8 mouse cellular contexts compared by ENCODE assay signal in genomic region chr11:77508068-77509021, GRCm38 (mm10). TPM values are rescaled to one million over a fixed set of nuclear protein-coding genes. Genes with fewer than 3 reads are reported as not detected.
DNase-seq lines count a peak whose midpoint lies in the region; ATAC-seq and TF ChIP-seq lines count a peak whose summit lies in the region.

No protein-coding gene starts in this region.

- no peaks in the 10 kb centered on the region for H3K9me3 ChIP-seq in MEL (replicated peaks; ENCODE audit: insufficient read depth, low read length)
- H3K9me3 ChIP-seq in forebrain, embryonic 14.5 days (replicated peaks; ENCODE audit: control insufficient read depth, low read length) = no peaks in the 10 kb centered on the region

- peak; percentile 88 for DNase-seq in MEL (ENCODE audit: low read depth, low spot score)
- DNase-seq in cerebellum, adult 11 months = peak; percentile 73
- DNase-seq in forebrain, embryonic 14.5 days (ENCODE audit: low spot score) = peak; percentile 85
- peak; percentile 90 to 92 for DNase-seq in heart, postnatal 14 days
- DNase-seq in kidney, postnatal 4 days = peak; percentile 91 to 95
- peak; percentile 89 for DNase-seq in lung, postnatal 14 days
- peak; percentile 92 for DNase-seq in retina, embryonic 14.5 days (ENCODE audit: low spot score)
- peak; percentile 88 for DNase-seq in thymus, postnatal 25 days

- no peaks in the 10 kb centered on the region for H3K27me3 ChIP-seq in MEL (ENCODE audit: control insufficient read depth in 1 of 2, insufficient read depth in 2 of 2, low read length in 2 of 2)
- H3K27me3 ChIP-seq in forebrain, embryonic 14.5 days (replicated peaks; ENCODE audit: control insufficient read depth, insufficient read depth, low read length) = no peaks in the 10 kb centered on the region

- 23% methylated on average over 47 of the region's 49 CpGs for WGBS in forebrain, embryonic 14.5 days

- H3K79me2 ChIP-seq in MEL (ENCODE audit: control insufficient read depth, insufficient read depth, low read length, poor library complexity) = peaks cover under 1% of the 10 kb centered on the region; the same call in 1 of the 2 replicates

- TF ChIP-seq RAD21 in MEL (IDR thresholded peaks at IDR 0.05; ENCODE audit: low read depth, low read length) = peak; percentile 65

- H3K36me3 ChIP-seq in MEL (ENCODE audit: control insufficient read depth in 1 of 2, insufficient read depth in 2 of 2, low read length in 2 of 2) = peaks cover 0 to 4% of the 10 kb centered on the region in 2 experiments; a peak in 2 of 4 replicates
- peaks cover 48% of the 10 kb centered on the region for H3K36me3 ChIP-seq in forebrain, embryonic 14.5 days (ENCODE audit: control insufficient read depth, insufficient read depth, low read length)

- no peak for TF ChIP-seq EP300 in MEL (IDR thresholded peaks at IDR 0.05; ENCODE audit: low read depth in 1 of 2, low read length in 2 of 2)

- peak; percentile 71 for ATAC-seq in forebrain, embryonic 14.5 days

- H3K27ac ChIP-seq in MEL (ENCODE audit: control insufficient read depth, low read depth, low read length) = no peak overlapping the region
- H3K27ac ChIP-seq in forebrain, embryonic 14.5 days (ENCODE audit: low read depth, low read length) = no peak overlapping the region

- H3K9ac ChIP-seq in MEL (ENCODE audit: control insufficient read depth, low read depth, low read length, poor library complexity, severe bottlenecking) = peak overlapping the region; percentile 17
- H3K9ac ChIP-seq in forebrain, embryonic 14.5 days (ENCODE audit: low read length) = peak overlapping the region; percentile 49

- H3K4me2 ChIP-seq in forebrain, embryonic 14.5 days (ENCODE audit: low read length) = peak overlapping the region; percentile 69

- H3K4me3 ChIP-seq in MEL (ENCODE audit: control insufficient read depth in 1 of 2, insufficient read depth in 1 of 2, low read depth in 2 of 2, low read length in 2 of 2) = peak overlapping the region in 1 of 2 experiments; percentile 25; a peak in 2 of 4 replicates
- peak overlapping the region; percentile 26 for H3K4me3 ChIP-seq in forebrain, embryonic 14.5 days (ENCODE audit: low read depth, low read length)

- TF ChIP-seq CTCF in MEL (IDR thresholded peaks at IDR 0.05 in 2 of 3, conservative IDR thresholded peaks at IDR 0.05 in 1 of 3; ENCODE audit: control insufficient read depth in 1 of 3, insufficient read depth in 1 of 3, low read depth in 2 of 3, low read length in 3 of 3, poor library complexity in 1 of 3, severe bottlenecking in 1 of 3) = peak; percentile 90 to 99 (median 97)

- TF ChIP-seq POLR2A in MEL (IDR thresholded peaks at IDR 0.05; ENCODE audit: control insufficient read depth in 1 of 2, insufficient read depth in 1 of 2, low read depth in 1 of 2, low read length in 2 of 2, poor library complexity in 1 of 2) = peak in 1 of 2 experiments; percentile 31; a peak in 1 of 4 replicates

- peaks cover 2 to 10% of the 10 kb centered on the region in 2 experiments; a peak in 3 of 4 replicates for H3K4me1 ChIP-seq in MEL (ENCODE audit: control insufficient read depth in 1 of 2, insufficient read depth in 2 of 2, low read length in 2 of 2)
- H3K4me1 ChIP-seq in forebrain, embryonic 14.5 days (ENCODE audit: control insufficient read depth, insufficient read depth, low read length) = peaks cover 12% of the 10 kb centered on the region

- intact Hi-C loops in heart, postnatal 14 days (cut with DNase I) = loop anchor here (5.0 to 10.0 kb wide), 2 partner anchors 119 to 286 kb away; no protein-coding TSS in a partner anchor

TF ChIP-seq in MEL, 35 proteins besides CTCF, POLR2A, EP300 and RAD21 (continues in another document):
- TF ChIP-seq ZNF384 (IDR thresholded peaks at IDR 0.05; ENCODE audit: low read depth, low read length) = no peak
- TF ChIP-seq ZKSCAN1 (IDR thresholded peaks at IDR 0.05; ENCODE audit: low read depth, low read length) = peak; percentile 6; the same call in 1 of the 2 replicates
- peak; percentile 35; the same call in 1 of the 2 replicates for TF ChIP-seq TCF12 (IDR thresholded peaks at IDR 0.05; ENCODE audit: low read depth, low read length)
- TF ChIP-seq TAL1 (IDR thresholded peaks at IDR 0.05; ENCODE audit: low read length) = no peak
- no peak for TF ChIP-seq MYB (IDR thresholded peaks at IDR 0.05; ENCODE audit: low read depth, low read length)
- no peak for TF ChIP-seq CHD2 (IDR thresholded peaks at IDR 0.05; ENCODE audit: low read length)
- peak; percentile 100 for TF ChIP-seq MXI1 (IDR thresholded peaks at IDR 0.05; ENCODE audit: low read depth, low read length)
- peak; percentile 94 for TF ChIP-seq USF1 (IDR thresholded peaks at IDR 0.05; ENCODE audit: low read depth, low read length)
- TF ChIP-seq GATA1 (IDR thresholded peaks at IDR 0.05; ENCODE audit: low read depth, low read length) = no peak
- TF ChIP-seq UBTF (IDR thresholded peaks at IDR 0.05; ENCODE audit: borderline replicate concordance, insufficient read depth, low read depth, low read length) = no peak
- TF ChIP-seq E2F4 (IDR thresholded peaks at IDR 0.05; ENCODE audit: borderline replicate concordance, low read depth, low read length) = no peak
- no peak for TF ChIP-seq MAFK (IDR thresholded peaks at IDR 0.05; ENCODE audit: borderline replicate concordance, low read depth, low read length)
- TF ChIP-seq ETS1 (IDR thresholded peaks at IDR 0.05; ENCODE audit: low read depth, low read length) = 0 out of 2 replicates have a peak, but pooled peaks have one; percentile 23
- peak; percentile 60 for TF ChIP-seq BHLHE40 (IDR thresholded peaks at IDR 0.05; ENCODE audit: borderline replicate concordance, low read depth, low read length)
- peak; percentile 99 for TF ChIP-seq MAX (IDR thresholded peaks at IDR 0.05; ENCODE audit: low read length)
- TF ChIP-seq GABPA (IDR thresholded peaks at IDR 0.05; ENCODE audit: low read depth, low read length) = no peak
- TF ChIP-seq USF2 (IDR thresholded peaks at IDR 0.05; ENCODE audit: borderline replicate concordance in 1 of 2, insufficient read depth in 1 of 2, low read depth in 1 of 2, low read length in 2 of 2) = peak in 1 of 2 experiments; percentile 59; a peak in 2 of 4 replicates
- no peak for TF ChIP-seq MEF2A (IDR thresholded peaks at IDR 0.05; ENCODE audit: extremely low read depth, insufficient replicate concordance, low read depth, low read length, poor library complexity, severe bottlenecking)
- TF ChIP-seq KAT2A (conservative IDR thresholded peaks at IDR 0.05; ENCODE audit: low read depth, low read length) = no peak
- peak; percentile 80 for TF ChIP-seq ZMIZ1 (IDR thresholded peaks at IDR 0.05; ENCODE audit: low read depth, low read length)
- TF ChIP-seq POLR2AphosphoS5 (IDR thresholded peaks at IDR 0.05; ENCODE audit: borderline replicate concordance, low read depth, low read length) = no peak
- peak; percentile 89 for TF ChIP-seq POLR2AphosphoS2 (IDR thresholded peaks at IDR 0.05; ENCODE audit: low read length)
- TF ChIP-seq SMC3 (IDR thresholded peaks at IDR 0.05; ENCODE audit: low read depth, low read length) = peak; percentile 97
- TF ChIP-seq TBP (IDR thresholded peaks at IDR 0.05; ENCODE audit: low read depth, low read length) = no peak
- peak; percentile 99 for TF ChIP-seq SIN3A (IDR thresholded peaks at IDR 0.05; ENCODE audit: low read length)
- no peak for TF ChIP-seq NRF1 (IDR thresholded peaks at IDR 0.05; ENCODE audit: insufficient read depth, low read depth, low read length, poor library complexity, severe bottlenecking)
- TF ChIP-seq JUND (IDR thresholded peaks at IDR 0.05; ENCODE audit: low read depth, low read length) = no peak
- TF ChIP-seq HCFC1 (IDR thresholded peaks at IDR 0.05; ENCODE audit: low read depth, low read length) = peak; percentile 65; the same call in 1 of the 2 replicates
- TF ChIP-seq ELF1 (IDR thresholded peaks at IDR 0.05; ENCODE audit: low read depth, low read length) = peak; percentile 51; the same call in 1 of the 2 replicates
- no peak for TF ChIP-seq NELFE (IDR thresholded peaks at IDR 0.05; ENCODE audit: low read depth, low read length)
- peak; percentile 11; the same call in 1 of the 2 replicates for TF ChIP-seq RCOR1 (IDR thresholded peaks at IDR 0.05; ENCODE audit: low read depth, low read length)

RNA-seq across cellular contexts. Expression of gene Abhd15, which starts 6.6 kb away (rescaled TPM):
- total RNA-seq in MEL (2012; rRNA removed) = 1.7 and 1.8 TPM in 2 replicates
- 1 to 10 TPM in 1 of 2 experiments, not detected in 1; 1.9 TPM for polyA plus RNA-seq in MEL (2012; ENCODE audit: insufficient read depth in 1 of 2, insufficient read length in 2 of 2, low read depth in 1 of 2, low replicate concordance in 2 of 2, missing spikeins in 1 of 2)
- polyA plus RNA-seq in forebrain, embryonic 14.5 days (2014; fragmentation: Nextera tagmentation; extraction: Ambion mirVana) = 1.2 and 1.8 TPM in 2 replicates
- total RNA-seq in heart, postnatal 14 days (2021) = 1 to 10 TPM; 2.0 to 2.7 TPM

RNA-seq across cellular contexts. Expression of gene Trp53i13, which starts 7.4 kb away (rescaled TPM):
- total RNA-seq in MEL (2012; rRNA removed) = 6.0 and 6.6 TPM in 2 replicates
- 10 to 100 TPM in 1 of 2 experiments, not detected in 1; 12.3 TPM for polyA plus RNA-seq in MEL (2012; ENCODE audit: insufficient read depth in 1 of 2, insufficient read length in 2 of 2, low read depth in 1 of 2, low replicate concordance in 2 of 2, missing spikeins in 1 of 2)
- polyA plus RNA-seq in forebrain, embryonic 14.5 days (2014; fragmentation: Nextera tagmentation; extraction: Ambion mirVana) = 16.3 and 16.6 TPM in 2 replicates
- 10 to 100 TPM in 1 of 2 experiments, 1 to 10 TPM in 1; 9.1 to 10.3 TPM for total RNA-seq in heart, postnatal 14 days (2021)

RNA-seq across cellular contexts. Expression of gene Gm10392, which starts 10.7 kb away (rescaled TPM):
- 0.20 and 0.27 TPM in 2 replicates for total RNA-seq in MEL (2012; rRNA removed)
- under 1 TPM in 1 of 2 experiments, not detected in 1; 0.10 TPM for polyA plus RNA-seq in MEL (2012; ENCODE audit: insufficient read depth in 1 of 2, insufficient read length in 2 of 2, low read depth in 1 of 2, low replicate concordance in 2 of 2, missing spikeins in 1 of 2)
- not detected in 2 replicates for polyA plus RNA-seq in forebrain, embryonic 14.5 days (2014; fragmentation: Nextera tagmentation; extraction: Ambion mirVana)
- total RNA-seq in heart, postnatal 14 days (2021) = not detected

RNA-seq across cellular contexts. Expression of gene Git1, which starts 15.0 kb away (rescaled TPM):
- total RNA-seq in MEL (2012; rRNA removed) = 32.0 and 33.1 TPM in 2 replicates
- polyA plus RNA-seq in MEL (2012; ENCODE audit: insufficient read depth in 1 of 2, insufficient read length in 2 of 2, low read depth in 1 of 2, low replicate concordance in 2 of 2, missing spikeins in 1 of 2) = 10 to 100 TPM in 1 of 2 experiments, not detected in 1; 81.4 TPM
- polyA plus RNA-seq in forebrain, embryonic 14.5 days (2014; fragmentation: Nextera tagmentation; extraction: Ambion mirVana) = 16.3 and 18.7 TPM in 2 replicates
- 10 to 100 TPM; 49.1 to 50.0 TPM for total RNA-seq in heart, postnatal 14 days (2021)

RNA-seq across cellular contexts. Expression of gene Ankrd13b, which starts 18.9 kb away (rescaled TPM):
- 20.9 and 22.6 TPM in 2 replicates for total RNA-seq in MEL (2012; rRNA removed)
- 10 to 100 TPM in 1 of 2 experiments, not detected in 1; 54.0 TPM for polyA plus RNA-seq in MEL (2012; ENCODE audit: insufficient read depth in 1 of 2, insufficient read length in 2 of 2, low read depth in 1 of 2, low replicate concordance in 2 of 2, missing spikeins in 1 of 2)
- polyA plus RNA-seq in forebrain, embryonic 14.5 days (2014; fragmentation: Nextera tagmentation; extraction: Ambion mirVana) = 25.3 and 32.7 TPM in 2 replicates
- 10 to 100 TPM; 10.6 to 10.9 TPM for total RNA-seq in heart, postnatal 14 days (2021)
